Mouse (Mus musculus) retina, adult 2 months (tissue): ENCODE measurements around the gene Vps37b.

ENCODE experiments used
- DNase-seq: peaks from one replicate; pipeline ENCODE4 v3.0.0-alpha.2; 2012; ENCODE audit warnings: low read depth, low spot score

The Vps37b gene

GRCm38 (mm10) chr5:124022365-124022764 is 9.7 kb downstream of the Vps37b start:
- no peak for DNase-seq

GRCm38 (mm10) chr5:124021701-124022100 is 10.4 kb downstream of the Vps37b start:
- DNase-seq = no peak

GRCm38 (mm10) chr5:124021148-124021547 is 10.9 kb downstream of the Vps37b start:
- DNase-seq = no peak

- DNase-seq = no peak
Measured at GRCm38 (mm10) chr5:124019348-124020216, 12.5 kb downstream of the Vps37b start.

GRCm38 (mm10) chr5:124018651-124019050 is 13.4 kb downstream of the Vps37b start:
- no peak for DNase-seq

- DNase-seq = no peak
Measured at GRCm38 (mm10) chr5:124017941-124018340, 14.1 kb downstream of the Vps37b start.

GRCm38 (mm10) chr5:124016291-124016821 is 15.7 kb downstream of the Vps37b start:
- no peak for DNase-seq

- no peak for DNase-seq
Measured at GRCm38 (mm10) chr5:124015727-124016126, 16.3 kb downstream of the Vps37b start.

- no peak for DNase-seq
Measured at GRCm38 (mm10) chr5:124014791-124015251, 17.2 kb downstream of the Vps37b start.

GRCm38 (mm10) chr5:124014180-124014579 is 17.9 kb downstream of the Vps37b start:
- DNase-seq = no peak

- no peak for DNase-seq
Measured at GRCm38 (mm10) chr5:124013747-124014146, 18.3 kb downstream of the Vps37b start.

GRCm38 (mm10) chr5:124012885-124013284 is 19.2 kb downstream of the Vps37b start:
- no peak for DNase-seq

GRCm38 (mm10) chr5:124011927-124012326 is 20.1 kb downstream of the Vps37b start:
- DNase-seq = no peak

GRCm38 (mm10) chr5:124010910-124011655 is 21.0 kb downstream of the Vps37b start:
- DNase-seq = no peak

GRCm38 (mm10) chr5:124010077-124010476 is 22.0 kb downstream of the Vps37b start:
- DNase-seq = no peak

- DNase-seq = no peak
Measured at GRCm38 (mm10) chr5:124006891-124007491, 25.1 kb downstream of the Vps37b start.

- no peak for DNase-seq
Measured at GRCm38 (mm10) chr5:124006082-124006873, 25.8 kb downstream of the Vps37b start.

- no peak for DNase-seq
Measured at GRCm38 (mm10) chr5:124005591-124005990, 26.5 kb downstream of the Vps37b start.

GRCm38 (mm10) chr5:124005151-124005500 is 26.9 kb downstream of the Vps37b start:
- DNase-seq = no peak

GRCm38 (mm10) chr5:124004356-124005150 is 27.5 kb downstream of the Vps37b start:
- DNase-seq = no peak
